Mouse (Mus musculus): ENCODE data around the gene Gmds. TPM values are rescaled to one million over a fixed set of nuclear protein-coding genes. Genes with fewer than 3 reads are reported as not detected.

Gmds gene
- polyA plus RNA-seq, 1 experiment from 2014 or later, result 29.2 TPM

- Histone ChIP-seq H3K9ac (no peak overlapping the region), H3K4me3 (ENCODE audit: low read depth, low read length) (no peak overlapping the region), H3K27ac (ENCODE audit: low read depth) (no peak overlapping the region), H3K9me3 (ENCODE audit: low read depth, low read length) (no peaks in the 10 kb centered on the region), H3K4me1 (ENCODE audit: insufficient read depth) (no peaks in the 10 kb centered on the region), H3K27me3 (ENCODE audit: insufficient read depth, low read length) (no peaks in the 10 kb centered on the region), H3K4me2 (no peak overlapping the region), H3K36me3 (ENCODE audit: insufficient read depth) (no peaks in the 10 kb centered on the region)
- ATAC-seq (ENCODE audit: insufficient read depth) (no peak), DNase-seq (no peak)
- WGBS, result 69% methylated on average over 7 of the region's 7 CpGs
- TF ChIP-seq CTCF (IDR thresholded peaks at IDR 0.05; ENCODE audit: low read depth), result no peak
These were observed 32.2 kb upstream of the Gmds start for GRCm38 (mm10) chr13:32370751-32371150.

- Histone ChIP-seq H3K36me3 (ENCODE audit: insufficient read depth) (no peaks in the 10 kb centered on the region), H3K9me3 (ENCODE audit: low read depth, low read length) (no peaks in the 10 kb centered on the region), H3K27ac (ENCODE audit: low read depth) (no peak overlapping the region), H3K4me2 (no peak overlapping the region), H3K4me1 (ENCODE audit: insufficient read depth) (no peaks in the 10 kb centered on the region), H3K27me3 (ENCODE audit: insufficient read depth, low read length) (no peaks in the 10 kb centered on the region), H3K9ac (no peak overlapping the region), H3K4me3 (ENCODE audit: low read depth, low read length) (no peak overlapping the region)
- 88% methylated on average over 1 of the region's 1 CpGs for WGBS
- TF ChIP-seq CTCF (IDR thresholded peaks at IDR 0.05; ENCODE audit: low read depth), result no peak
- DNase-seq, result no peak
- ATAC-seq (ENCODE audit: insufficient read depth), result no peak
These were observed 31.6 kb upstream of the Gmds start for GRCm38 (mm10) chr13:32370135-32370534.

DNA sequence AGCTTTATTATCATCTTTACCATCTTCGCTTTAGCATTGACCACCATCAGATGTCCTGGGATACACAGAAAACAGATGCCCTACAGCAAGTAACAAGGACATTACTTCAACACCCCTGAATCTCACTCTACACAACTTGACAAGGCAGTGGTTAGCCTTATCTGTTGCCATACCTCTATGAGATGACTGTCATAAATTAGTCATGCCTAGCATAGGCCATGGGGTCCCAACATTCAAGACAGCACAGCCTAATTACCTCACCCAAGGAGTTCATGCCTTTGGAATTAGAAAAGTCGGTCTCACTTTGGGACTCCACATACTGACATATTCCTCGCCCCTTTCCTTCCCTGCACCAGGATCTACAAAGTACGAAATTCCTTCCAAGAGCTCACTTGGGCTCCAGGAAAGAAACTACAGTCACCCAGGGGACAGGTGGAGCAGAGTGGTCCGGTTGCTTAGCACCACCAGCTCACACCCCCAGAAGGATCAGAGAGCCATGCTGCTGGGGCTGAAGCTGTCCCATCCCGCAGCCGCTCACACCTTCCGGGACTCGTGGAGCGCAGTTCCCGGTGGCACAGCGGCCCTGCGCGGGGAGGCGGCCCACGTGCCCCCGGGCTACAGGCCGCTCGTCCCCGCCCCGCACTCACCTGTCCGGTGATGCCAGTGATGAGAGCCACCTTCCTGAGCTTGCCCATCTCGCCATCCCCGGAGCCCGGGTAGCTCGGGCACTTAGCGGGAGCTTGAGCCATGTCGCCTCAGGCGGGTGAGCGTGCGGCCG lies 616 bp downstream of the Gmds start:
- Histone ChIP-seq H3K4me3 (ENCODE audit: low read depth, low read length) (peak overlapping the region; percentile 77), H3K9ac (peak overlapping the region; percentile 73), H3K4me1 (ENCODE audit: insufficient read depth) (0 out of 2 replicates have a peak, but pooled peaks cover 3% of the 10 kb centered on the region), H3K27ac (ENCODE audit: low read depth) (no peak overlapping the region; the same call in 1 of the 2 replicates), H3K36me3 (ENCODE audit: insufficient read depth) (no peaks in the 10 kb centered on the region), H3K27me3 (ENCODE audit: insufficient read depth, low read length) (no peaks in the 10 kb centered on the region), H3K4me2 (peak overlapping the region; percentile 94), H3K9me3 (ENCODE audit: low read depth, low read length) (no peaks in the 10 kb centered on the region)
- DNase-seq, result no peak
- WGBS, result 4% methylated on average over 32 of the region's 32 CpGs
- ATAC-seq (ENCODE audit: insufficient read depth), result peak; percentile 76
- TF ChIP-seq CTCF (IDR thresholded peaks at IDR 0.05; ENCODE audit: low read depth), result no peak

GRCm38 (mm10) chr13:32318309-32318708 lies 20.2 kb downstream of the Gmds start:
- H3K9ac ChIP-seq, result no peak overlapping the region
- ATAC-seq (ENCODE audit: insufficient read depth), result no peak
- H3K36me3 ChIP-seq (ENCODE audit: insufficient read depth), result no peaks in the 10 kb centered on the region
- WGBS, result 69% methylated on average over 4 of the region's 4 CpGs
- DNase-seq, result no peak
- H3K9me3 ChIP-seq (ENCODE audit: low read depth, low read length), result no peaks in the 10 kb centered on the region
- H3K4me2 ChIP-seq, result no peak overlapping the region
- H3K4me3 ChIP-seq (ENCODE audit: low read depth, low read length), result no peak overlapping the region
- no peaks in the 10 kb centered on the region for H3K4me1 ChIP-seq (ENCODE audit: insufficient read depth)
- no peak for TF ChIP-seq CTCF (IDR thresholded peaks at IDR 0.05; ENCODE audit: low read depth)
- no peak overlapping the region for H3K27ac ChIP-seq (ENCODE audit: low read depth)
- no peaks in the 10 kb centered on the region for H3K27me3 ChIP-seq (ENCODE audit: insufficient read depth, low read length)

GRCm38 (mm10) chr13:32317354-32317753 lies 21.2 kb downstream of the Gmds start:
- Histone ChIP-seq H3K4me2 (no peak overlapping the region), H3K27ac (ENCODE audit: low read depth) (no peak overlapping the region), H3K4me3 (ENCODE audit: low read depth, low read length) (no peak overlapping the region), H3K36me3 (ENCODE audit: insufficient read depth) (no peaks in the 10 kb centered on the region), H3K9ac (no peak overlapping the region), H3K27me3 (ENCODE audit: insufficient read depth, low read length) (no peaks in the 10 kb centered on the region), H3K9me3 (ENCODE audit: low read depth, low read length) (no peaks in the 10 kb centered on the region), H3K4me1 (ENCODE audit: insufficient read depth) (no peaks in the 10 kb centered on the region)
- DNase-seq (no peak), ATAC-seq (ENCODE audit: insufficient read depth) (no peak)
- TF ChIP-seq CTCF (IDR thresholded peaks at IDR 0.05; ENCODE audit: low read depth), result no peak
- 73% methylated on average over 3 of the region's 3 CpGs for WGBS

DNA sequence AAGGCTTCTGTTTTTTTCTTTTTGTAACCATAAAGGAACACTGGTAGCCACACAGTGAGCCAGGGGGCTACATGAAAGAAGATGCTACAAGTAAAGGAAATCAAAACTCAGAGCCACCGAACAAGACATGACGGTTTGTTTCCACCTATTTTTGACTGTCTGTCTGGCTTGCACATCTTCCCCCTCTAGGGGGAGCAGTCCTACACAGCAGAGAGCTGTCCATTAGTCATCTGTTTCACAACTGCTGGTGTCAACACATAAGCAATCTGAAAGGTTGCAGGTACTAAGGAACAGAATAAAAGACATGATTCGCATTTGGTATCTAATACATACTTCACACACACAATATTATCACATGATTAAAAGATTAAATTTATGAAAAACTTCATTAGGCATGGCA lies 25.9 kb downstream of the Gmds start:
- no peaks in the 10 kb centered on the region for H3K4me1 ChIP-seq (ENCODE audit: insufficient read depth)
- no peaks in the 10 kb centered on the region for H3K9me3 ChIP-seq (ENCODE audit: low read depth, low read length)
- DNase-seq, result peak; percentile 64
- H3K4me2 ChIP-seq, result no peak overlapping the region
- no peak for ATAC-seq (ENCODE audit: insufficient read depth)
- TF ChIP-seq CTCF (IDR thresholded peaks at IDR 0.05; ENCODE audit: low read depth), result peak; percentile 67
- H3K4me3 ChIP-seq (ENCODE audit: low read depth, low read length), result no peak overlapping the region
- H3K36me3 ChIP-seq (ENCODE audit: insufficient read depth), result no peaks in the 10 kb centered on the region
- no peaks in the 10 kb centered on the region for H3K27me3 ChIP-seq (ENCODE audit: insufficient read depth, low read length)
- no peak overlapping the region for H3K9ac ChIP-seq
- no peak overlapping the region for H3K27ac ChIP-seq (ENCODE audit: low read depth)
- WGBS, result 75% methylated on average over 3 of the region's 3 CpGs

GRCm38 (mm10) chr13:32311476-32311875 lies 27.1 kb downstream of the Gmds start:
- Histone ChIP-seq H3K27ac (ENCODE audit: low read depth) (no peak overlapping the region), H3K9me3 (ENCODE audit: low read depth, low read length) (no peaks in the 10 kb centered on the region), H3K4me1 (ENCODE audit: insufficient read depth) (no peaks in the 10 kb centered on the region), H3K4me3 (ENCODE audit: low read depth, low read length) (no peak overlapping the region), H3K27me3 (ENCODE audit: insufficient read depth, low read length) (no peaks in the 10 kb centered on the region), H3K4me2 (no peak overlapping the region), H3K9ac (no peak overlapping the region), H3K36me3 (ENCODE audit: insufficient read depth) (no peaks in the 10 kb centered on the region)
- no peak for DNase-seq
- no peak for TF ChIP-seq CTCF (IDR thresholded peaks at IDR 0.05; ENCODE audit: low read depth)
- no peak for ATAC-seq (ENCODE audit: insufficient read depth)
- WGBS, result 79% methylated on average over 2 of the region's 2 CpGs
